Mouse (Mus musculus) lung, embryonic 16.5 days (tissue): ENCODE data around the gene Ephx1. TPM values are rescaled to one million over a fixed set of nuclear protein-coding genes. Genes with fewer than 3 reads are reported as not detected.

ENCODE experiments used
- ATAC-seq: fragments of 200-750 bp; cut with Nextera tagmentation; 2 replicates; pipeline ENCODE4 v1.8.0; 2017; ENCODE audit warnings: low read depth, mild to moderate bottlenecking, moderate library complexity
- H3K27ac ChIP-seq: fragments of 300-500 bp; sonication (generic); 2 replicates; pipeline ENCODE4 v1.5.1; 2014; ENCODE audit warnings: mild to moderate bottlenecking, control low read depth, low read length
- H3K27me3 ChIP-seq: fragments of 300-500 bp; sonication (generic); 2 replicates; pipeline ENCODE4 v1.6.1; 2014; ENCODE audit warnings: low read depth, low read length, mixed read lengths; ENCODE audit not compliant: control insufficient read depth, insufficient read depth
- H3K36me3 ChIP-seq: fragments of 300-500 bp; sonication (generic); 2 replicates; pipeline ENCODE4 v1.6.1; 2014; ENCODE audit warnings: low read length; ENCODE audit not compliant: control insufficient read depth, insufficient read depth
- H3K4me1 ChIP-seq: fragments of 300-500 bp; sonication (generic); replicated peaks from 2 replicates; pipeline ENCODE4 v1.6.1; 2014; ENCODE audit warnings: low read length, mixed read lengths; ENCODE audit not compliant: control insufficient read depth, insufficient read depth
- H3K4me2 ChIP-seq: fragments of 300-500 bp; sonication (generic); 2 replicates; pipeline ENCODE4 v1.6.1; 2014; ENCODE audit warnings: low read depth, low read length, control low read depth
- H3K4me3 ChIP-seq: fragments of 300-500 bp; sonication (generic); 2 replicates; pipeline ENCODE4 v1.5.1; 2014; ENCODE audit warnings: mild to moderate bottlenecking, low read length, control low read depth
- H3K9ac ChIP-seq: fragments of 300-500 bp; sonication (generic); 2 replicates; pipeline ENCODE4 v1.6.1; 2014; ENCODE audit warnings: low read length, control low read depth
- H3K9me3 ChIP-seq: fragments of 300-500 bp; sonication (generic); 2 replicates; pipeline ENCODE4 v1.6.1; 2016; ENCODE audit warnings: low read length; ENCODE audit not compliant: control insufficient read depth
- WGBS: fragments of 180-500 bp; shearing (Covaris S2); extraction: QIAGEN DNeasy Blood & Tissue Kit; methylation state at CpG from one replicate; pipeline ENCODE4 v1.1.7; 2014; 5-methylcytosine and 5-hydroxymethylcytosine counted together
- polyA plus RNA-seq: library from polyadenylated mRNA; unstranded; fragments of >200 nt; fragmentation: Nextera tagmentation; extraction: Ambion mirVana; gene quantifications from 2 replicates; pipeline ENCODE4 v1.2.1, GENCODE M21; 2015

Gene Ephx1
- polyA plus RNA-seq, 1 experiment from 2014 or later = 11.8 TPM

DNA sequence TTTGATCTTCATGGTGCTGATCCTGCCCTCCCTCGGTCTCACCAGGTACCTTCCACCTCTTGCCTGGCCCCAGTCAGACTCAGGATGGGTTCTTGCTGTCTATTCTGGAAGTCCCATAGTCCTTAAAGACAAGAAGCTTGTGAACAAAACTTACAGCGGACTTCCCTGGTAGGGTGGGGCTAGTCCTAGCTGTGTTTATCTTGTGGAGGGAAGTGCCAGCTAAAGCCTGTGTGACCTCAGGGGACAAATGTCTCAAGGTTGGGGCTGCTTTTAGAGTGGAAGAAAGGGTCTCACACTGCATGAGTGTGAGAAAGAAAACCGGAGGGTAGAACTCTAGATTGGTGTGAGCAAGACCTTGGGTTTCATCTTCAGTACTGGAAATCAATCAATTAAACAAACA, 54.9 kb downstream of the Ephx1 start:
- Histone ChIP-seq H3K9me3 (no peaks in the 10 kb centered on the region), H3K9ac (no peak overlapping the region), H3K4me3 (no peak overlapping the region), H3K4me1 (no peaks in the 10 kb centered on the region; the same call in 1 of the 2 replicates), H3K4me2 (no peak overlapping the region), H3K27me3 (no peaks in the 10 kb centered on the region), H3K36me3 (peaks cover 24% of the 10 kb centered on the region), H3K27ac (no peak overlapping the region)
- WGBS = 71% methylated on average over 3 of the region's 3 CpGs
- ATAC-seq = no peak

GRCm38 (mm10) chr1:180958797-180959196, 61.9 kb downstream of the Ephx1 start:
- Histone ChIP-seq H3K27ac (no peak overlapping the region), H3K9me3 (no peaks in the 10 kb centered on the region), H3K4me3 (no peak overlapping the region), H3K4me1 (no peaks in the 10 kb centered on the region), H3K27me3 (no peaks in the 10 kb centered on the region), H3K36me3 (peaks cover 11% of the 10 kb centered on the region), H3K4me2 (no peak overlapping the region), H3K9ac (no peak overlapping the region)
- WGBS = 54% methylated on average over 3 of the region's 3 CpGs
- no peak for ATAC-seq

DNA sequence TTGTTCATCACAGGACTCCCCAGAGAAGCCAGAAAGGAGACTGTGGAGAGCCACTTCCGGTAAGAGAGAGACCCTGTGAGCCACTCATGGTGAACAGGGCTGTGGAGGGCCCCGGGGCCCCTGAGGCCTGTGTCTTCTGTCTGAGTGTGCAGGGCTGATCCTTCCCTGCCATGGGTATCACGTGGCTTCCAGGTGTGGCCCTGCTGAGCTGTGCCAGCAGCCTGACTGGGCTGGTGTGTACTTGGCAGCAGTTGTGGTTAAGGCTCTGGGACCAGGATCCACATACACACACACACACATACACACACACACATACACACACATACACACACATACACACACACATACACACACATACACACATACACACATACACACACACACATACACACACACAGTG, 62.7 kb downstream of the Ephx1 start:
- Histone ChIP-seq H3K9me3 (no peaks in the 10 kb centered on the region), H3K4me3 (no peak overlapping the region), H3K4me1 (peaks cover 1% of the 10 kb centered on the region; the same call in 1 of the 2 replicates), H3K27ac (no peak overlapping the region), H3K27me3 (no peaks in the 10 kb centered on the region), H3K9ac (no peak overlapping the region), H3K4me2 (no peak overlapping the region), H3K36me3 (peaks cover 8% of the 10 kb centered on the region)
- ATAC-seq = no peak
- 77% methylated on average over 3 of the region's 3 CpGs for WGBS

DNA sequence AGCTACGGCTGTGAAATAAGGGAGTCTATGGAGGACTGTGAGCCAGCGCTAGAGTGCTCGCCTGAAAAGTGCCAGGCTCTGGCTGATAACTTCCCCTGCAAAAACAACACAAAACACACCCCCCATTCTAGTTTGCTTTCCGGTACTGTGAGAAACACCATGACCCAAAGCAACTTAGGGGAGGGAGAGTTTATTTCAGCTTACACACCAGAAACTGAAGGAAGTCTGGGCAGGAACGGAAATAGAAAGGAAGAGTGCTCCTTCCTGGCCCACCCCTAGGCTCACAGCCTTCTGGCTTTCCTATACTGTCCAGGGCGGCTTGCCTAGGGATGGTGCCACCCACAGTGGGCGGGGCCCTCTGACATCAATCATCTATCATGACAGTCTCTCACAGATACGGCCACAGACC, 63.7 kb downstream of the Ephx1 start:
- ATAC-seq = peak; percentile 70
- Histone ChIP-seq H3K9me3 (no peaks in the 10 kb centered on the region), H3K9ac (no peak overlapping the region), H3K4me2 (no peak overlapping the region), H3K27me3 (no peaks in the 10 kb centered on the region), H3K36me3 (peaks cover 2% of the 10 kb centered on the region; the same call in 1 of the 2 replicates), H3K4me1 (peaks cover 5% of the 10 kb centered on the region; the same call in 1 of the 2 replicates), H3K27ac (no peak overlapping the region), H3K4me3 (no peak overlapping the region)
- WGBS = 73% methylated on average over 8 of the region's 8 CpGs

DNA sequence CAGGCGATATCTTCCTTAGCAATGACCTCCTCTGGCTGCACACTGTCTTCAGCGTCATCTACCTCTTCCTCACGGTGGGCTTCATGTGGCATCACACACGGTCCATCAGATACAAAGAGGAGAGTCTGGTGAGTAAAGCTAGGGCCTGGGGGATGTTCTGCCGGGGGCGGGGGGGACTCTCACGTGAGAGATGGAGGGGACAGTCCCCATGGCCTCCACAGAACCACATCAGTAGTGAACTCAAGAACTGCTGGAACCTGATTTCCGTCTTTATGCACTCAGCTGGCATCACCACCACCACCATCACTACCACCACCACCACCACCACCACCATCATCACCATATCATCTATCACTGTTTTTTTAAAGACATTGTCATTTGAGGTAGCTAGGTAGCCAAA, 64.3 kb downstream of the Ephx1 start:
- H3K9ac ChIP-seq = no peak overlapping the region
- no peak overlapping the region for H3K4me3 ChIP-seq
- WGBS = 90% methylated on average over 8 of the region's 8 CpGs
- no peaks in the 10 kb centered on the region for H3K9me3 ChIP-seq
- no peaks in the 10 kb centered on the region for H3K27me3 ChIP-seq
- no peak for ATAC-seq
- H3K4me2 ChIP-seq = no peak overlapping the region
- no peaks in the 10 kb centered on the region; the same call in 1 of the 2 replicates for H3K36me3 ChIP-seq
- peaks cover 5% of the 10 kb centered on the region; the same call in 1 of the 2 replicates for H3K4me1 ChIP-seq
- no peak overlapping the region for H3K27ac ChIP-seq

GRCm38 (mm10) chr1:180952808-180953207, 67.9 kb downstream of the Ephx1 start:
- Histone ChIP-seq H3K4me1 (peaks cover 5% of the 10 kb centered on the region; the same call in 1 of the 2 replicates), H3K27ac (peak overlapping the region; percentile 3; the same call in 1 of the 2 replicates), H3K9ac (no peak overlapping the region), H3K27me3 (no peaks in the 10 kb centered on the region), H3K9me3 (no peaks in the 10 kb centered on the region), H3K4me3 (no peak overlapping the region), H3K4me2 (no peak overlapping the region), H3K36me3 (peaks cover 6% of the 10 kb centered on the region; the same call in 1 of the 2 replicates)
- 51% methylated on average over 5 of the region's 5 CpGs for WGBS
- ATAC-seq = no peak

DNA sequence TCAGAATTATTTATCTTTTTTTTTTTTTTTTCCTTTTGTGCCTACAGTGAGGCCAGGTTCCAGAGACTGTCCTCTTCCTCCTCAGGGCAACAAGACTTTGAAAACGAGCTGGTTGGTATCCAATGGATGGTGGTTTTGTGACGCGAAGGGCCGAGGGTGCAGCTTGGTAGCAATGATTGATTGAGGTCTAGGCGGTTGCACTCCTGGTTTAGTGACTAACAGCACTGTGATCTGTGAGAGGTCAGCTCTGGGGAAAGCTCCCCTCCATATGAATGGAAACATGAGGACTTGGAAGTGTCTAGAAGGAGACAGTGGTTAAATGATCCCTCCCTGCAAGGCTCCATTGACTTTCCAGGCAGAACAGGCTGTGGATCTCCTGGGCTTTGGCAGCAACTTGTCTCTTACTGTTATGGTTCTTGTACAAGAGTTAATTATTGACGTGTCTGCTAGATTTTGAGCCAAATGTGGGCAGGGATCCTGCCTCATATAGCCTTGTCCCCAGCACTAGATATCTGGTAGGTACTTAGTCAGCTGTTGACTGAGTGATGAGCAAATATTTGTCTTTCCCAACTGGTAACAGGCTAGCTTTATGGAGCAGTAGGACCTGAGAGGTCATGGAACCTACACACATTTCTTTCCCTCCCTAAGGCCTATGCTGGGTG, 68.5 kb downstream of the Ephx1 start:
- Histone ChIP-seq H3K27me3 (no peaks in the 10 kb centered on the region), H3K9me3 (no peaks in the 10 kb centered on the region), H3K4me1 (peaks cover 5% of the 10 kb centered on the region; the same call in 1 of the 2 replicates), H3K4me2 (no peak overlapping the region), H3K9ac (no peak overlapping the region), H3K4me3 (no peak overlapping the region), H3K36me3 (peaks cover 6% of the 10 kb centered on the region; the same call in 1 of the 2 replicates), H3K27ac (peak overlapping the region; percentile 24; the same call in 1 of the 2 replicates)
- WGBS = 40% methylated on average over 6 of the region's 6 CpGs
- ATAC-seq = peak; percentile 83

DNA sequence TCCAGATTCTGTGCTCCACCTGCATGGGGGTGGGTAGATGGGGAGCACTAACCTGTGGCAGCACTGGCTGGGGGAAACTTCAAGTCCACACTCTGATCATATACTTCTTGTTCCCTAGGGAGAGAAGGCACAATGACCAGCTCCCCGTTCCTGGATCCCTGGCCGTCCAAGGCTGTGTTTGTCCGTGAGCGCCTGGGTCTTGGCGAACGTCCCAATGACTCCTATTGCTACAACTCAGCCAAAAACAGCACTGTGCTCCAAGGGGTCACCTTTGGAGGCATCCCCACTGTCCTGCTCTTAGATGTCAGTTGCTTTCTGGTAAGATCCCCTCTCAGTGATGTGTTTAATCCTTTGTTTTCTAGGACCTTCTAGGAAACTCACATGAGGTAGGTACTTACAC, 74.3 kb downstream of the Ephx1 start:
- no peak overlapping the region for H3K4me3 ChIP-seq
- WGBS = 74% methylated on average over 6 of the region's 6 CpGs
- H3K4me2 ChIP-seq = no peak overlapping the region
- ATAC-seq = no peak
- H3K9me3 ChIP-seq = no peaks in the 10 kb centered on the region
- H3K4me1 ChIP-seq = peaks cover 21% of the 10 kb centered on the region
- no peak overlapping the region for H3K27ac ChIP-seq
- no peaks in the 10 kb centered on the region for H3K27me3 ChIP-seq
- 0 out of 2 replicates have a peak, but pooled peaks cover 8% of the 10 kb centered on the region for H3K36me3 ChIP-seq
- peak overlapping the region; percentile 6; the same call in 1 of the 2 replicates for H3K9ac ChIP-seq

- 24% methylated on average over 20 of the region's 20 CpGs for WGBS
- Histone ChIP-seq H3K9ac (peak overlapping the region; percentile 2), H3K36me3 (0 out of 2 replicates have a peak, but pooled peaks cover 8% of the 10 kb centered on the region), H3K27ac (peak overlapping the region; percentile 62), H3K27me3 (no peaks in the 10 kb centered on the region), H3K4me3 (no peak overlapping the region), H3K9me3 (no peaks in the 10 kb centered on the region), H3K4me2 (peak overlapping the region; percentile 45), H3K4me1 (peaks cover 24% of the 10 kb centered on the region)
- peak; percentile 80 for ATAC-seq
These were observed 75.4 kb downstream of the Ephx1 start for GRCm38 (mm10) chr1:180945001-180945980.
